Mouse (Mus musculus): Measurements from ENCODE around the gene Me1.
"Not testable (repeated sequence)": the region's sequence is repeated elsewhere in the genome, so short reads cannot be mapped to it uniquely, and the experiment has no call there.

The Me1 gene

GRCm38 (mm10) chr9:86599723-86600303 lies 95.9 kb downstream of the Me1 start:
- DNase-seq (ENCODE audit: low read depth, low spot score), result no peak

- DNase-seq (ENCODE audit: low read depth, low spot score), result not testable (repeated sequence)
Measured at GRCm38 (mm10) chr9:86596983-86597382, 98.8 kb downstream of the Me1 start.

- DNase-seq (ENCODE audit: low read depth, low spot score), result not testable (repeated sequence)
Measured at GRCm38 (mm10) chr9:86594357-86594767, 101.4 kb downstream of the Me1 start.

- peak; percentile 62 for DNase-seq (ENCODE audit: low read depth, low spot score)
Measured at GRCm38 (mm10) chr9:86592676-86593668, 102.8 kb downstream of the Me1 start.

- no peak for DNase-seq (ENCODE audit: low read depth, low spot score)
Measured at GRCm38 (mm10) chr9:86587019-86587795, 108.5 kb downstream of the Me1 start.

- DNase-seq (ENCODE audit: low read depth, low spot score), result peak; percentile 76
Measured at GRCm38 (mm10) chr9:86583740-86584139, 112.0 kb downstream of the Me1 start.

DNA sequence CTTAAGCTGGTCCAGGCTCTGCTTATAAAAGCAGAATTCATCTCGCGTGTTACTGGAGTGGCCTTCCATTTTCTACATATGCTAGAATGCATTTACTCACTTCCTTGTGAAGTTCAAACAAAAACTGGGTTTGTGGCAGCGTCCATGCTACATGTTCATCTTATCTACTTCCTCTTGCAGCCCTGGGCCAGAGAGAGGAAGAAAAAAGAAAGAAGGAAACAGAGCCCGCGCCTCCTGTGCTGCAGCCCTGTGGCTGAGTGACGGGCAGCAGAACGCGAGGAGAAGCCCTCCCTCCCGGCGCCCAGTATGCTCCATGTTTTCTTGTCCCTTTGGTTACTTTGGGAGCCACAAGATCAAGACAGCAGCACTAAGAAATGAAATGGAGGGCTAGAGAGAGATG lies 116.1 kb downstream of the Me1 start:
- no peak for DNase-seq (ENCODE audit: low read depth, low spot score)

- no peak for DNase-seq (ENCODE audit: low read depth, low spot score)
Measured at GRCm38 (mm10) chr9:86575178-86575577, 120.6 kb downstream of the Me1 start.

DNA sequence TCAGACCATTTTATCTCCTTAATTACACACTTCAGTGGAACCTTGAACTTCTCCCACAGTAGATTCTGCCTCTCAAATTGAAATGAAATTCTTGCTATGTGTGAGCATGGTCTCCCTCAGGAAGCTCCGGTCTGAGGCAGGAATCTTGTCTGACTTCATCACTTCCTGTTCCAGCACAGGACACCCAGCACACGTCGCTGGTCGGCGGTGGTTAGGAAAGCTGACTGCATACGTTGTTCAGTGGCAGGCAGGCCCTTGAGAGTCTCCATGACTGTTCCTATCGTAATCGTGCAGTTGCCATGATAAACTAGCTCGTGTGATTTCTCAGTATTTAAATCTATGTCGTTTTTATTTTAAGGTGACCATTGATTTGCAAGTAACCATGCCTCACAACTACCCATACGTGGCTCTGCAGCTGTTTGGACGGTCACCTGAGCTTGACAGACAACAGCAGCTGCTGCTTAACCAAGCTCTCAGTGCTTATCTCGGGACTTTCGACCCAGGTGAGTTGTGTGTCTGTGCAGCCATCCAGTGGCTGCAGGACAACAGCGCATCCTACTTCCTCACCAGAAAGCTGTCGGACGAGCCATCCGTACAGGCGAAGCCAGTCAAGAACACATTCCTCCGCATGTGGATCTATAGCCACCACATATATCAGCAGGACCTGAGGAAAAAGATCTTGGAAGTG lies 122.0 kb downstream of the Me1 start:
- DNase-seq (ENCODE audit: low read depth, low spot score), result no peak

GRCm38 (mm10) chr9:86572636-86573291 lies 123.0 kb downstream of the Me1 start:
- DNase-seq (ENCODE audit: low read depth, low spot score), result peak; percentile 78

DNA sequence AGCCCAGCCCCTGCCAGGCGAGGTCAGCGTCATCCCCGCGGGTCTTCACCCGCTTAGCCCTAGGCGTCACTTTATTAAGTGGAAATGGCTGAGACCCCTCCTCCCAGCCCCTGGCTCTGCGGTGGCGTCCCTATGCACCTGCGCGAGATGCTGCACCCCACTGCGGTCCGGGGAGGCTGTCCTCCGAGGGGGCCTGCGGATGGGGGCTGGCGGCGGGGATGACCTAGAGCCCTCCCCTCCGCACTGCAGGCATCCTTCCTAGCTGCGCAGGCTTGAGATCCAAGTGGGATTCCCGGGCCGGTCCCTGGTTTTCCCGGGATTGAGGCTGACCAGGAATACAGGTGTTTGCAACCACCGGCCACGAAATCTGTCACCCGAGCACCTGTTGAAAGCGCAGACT lies 123.6 kb downstream of the Me1 start:
- no peak for DNase-seq (ENCODE audit: low read depth, low spot score)

DNA sequence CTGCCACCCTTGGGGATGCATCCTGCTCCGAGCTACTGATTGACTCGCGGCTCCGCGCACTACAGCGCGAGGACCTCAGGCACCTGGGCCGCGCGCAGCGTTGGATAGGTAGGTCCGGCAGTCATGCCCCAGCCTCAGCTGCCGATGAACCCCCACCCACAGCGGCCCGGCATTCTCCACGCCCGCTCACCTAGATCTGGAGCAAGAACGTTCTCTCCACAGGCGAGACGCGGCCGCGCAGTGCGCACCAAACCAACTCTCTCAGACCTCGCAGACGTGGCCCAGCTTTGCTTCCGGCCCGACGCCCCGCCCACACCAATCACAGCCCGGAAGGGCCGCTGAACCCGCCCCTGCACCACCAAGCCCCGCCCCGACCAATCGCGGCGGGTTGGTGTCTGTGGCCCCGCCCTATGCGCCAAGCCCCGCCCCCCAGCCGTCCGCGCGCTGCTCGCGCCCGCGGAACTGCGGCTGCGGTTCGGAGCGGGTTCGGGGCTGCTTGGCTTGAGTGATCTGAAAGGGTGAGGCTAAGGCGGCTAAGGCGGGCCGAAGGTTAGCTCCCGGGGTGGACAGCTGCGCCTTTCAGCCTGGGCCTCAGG lies 124.1 kb downstream of the Me1 start, which contains the start of the genes Pgm3 and Rwdd2a:
Gene Pgm3, minus strand, starts transcription at position 303 of the 596 bp plus-strand sequence.
Gene Rwdd2a, plus strand, starts transcription at position 452 of the 596 bp plus-strand sequence.
- DNase-seq (ENCODE audit: low read depth, low spot score), result peak; percentile 87

DNA sequence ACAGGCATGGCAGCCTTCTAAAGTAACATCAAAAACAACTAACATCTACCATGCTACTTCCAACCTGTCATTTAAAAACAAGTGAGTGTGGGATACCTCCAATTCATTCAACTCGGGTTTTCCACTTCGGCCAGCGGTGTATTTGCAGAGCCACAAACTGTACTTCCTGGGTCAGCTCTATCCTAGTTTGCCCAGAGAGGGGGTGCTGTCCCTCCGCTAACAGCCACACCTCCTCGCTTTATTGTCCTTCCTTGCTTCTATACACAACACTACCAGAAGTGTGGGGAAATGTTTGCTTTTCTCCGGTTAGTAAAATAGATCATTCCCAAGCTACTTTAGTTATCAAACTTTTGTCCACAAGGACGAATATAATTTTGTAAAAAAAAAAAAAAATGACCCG lies 124.8 kb downstream of the Me1 start:
- peak; percentile 59 for DNase-seq (ENCODE audit: low read depth, low spot score)

- no peak for DNase-seq (ENCODE audit: low read depth, low spot score)
Measured at GRCm38 (mm10) chr9:86570261-86570890, 125.4 kb downstream of the Me1 start.

DNA sequence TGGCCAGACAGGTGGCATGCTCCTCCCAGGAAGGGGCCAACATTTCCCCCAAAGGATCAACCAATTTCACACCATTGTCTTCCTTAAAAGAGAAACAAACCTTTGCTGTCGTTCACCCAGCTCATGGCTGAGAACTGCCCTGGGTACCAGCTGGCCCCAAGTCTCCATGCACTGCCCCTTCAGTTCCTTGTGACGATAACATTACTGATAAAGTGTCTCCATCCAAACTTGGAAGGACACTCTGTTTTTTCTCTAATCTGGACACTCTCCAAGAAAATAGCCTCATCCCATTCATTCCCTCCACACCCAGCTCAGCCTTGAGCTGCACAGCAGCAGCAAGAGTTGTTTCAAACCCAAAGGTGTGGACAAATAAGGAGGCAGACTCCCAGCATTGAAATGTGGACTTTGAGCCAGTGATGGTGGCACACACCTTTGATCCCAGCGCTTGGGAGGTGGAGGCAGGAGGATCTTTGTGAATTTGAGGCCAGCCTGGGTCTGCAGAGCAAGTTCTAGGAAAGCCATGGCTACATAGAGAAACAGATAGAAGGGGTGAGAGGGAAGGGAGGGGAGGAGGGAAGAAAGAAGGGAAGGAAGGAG lies 126.3 kb downstream of the Me1 start:
- no peak for DNase-seq (ENCODE audit: low read depth, low spot score)

GRCm38 (mm10) chr9:86560543-86560942 lies 135.2 kb downstream of the Me1 start:
- DNase-seq (ENCODE audit: low read depth, low spot score), result no peak

GRCm38 (mm10) chr9:86554641-86555040 lies 141.1 kb downstream of the Me1 start:
- no peak for DNase-seq (ENCODE audit: low read depth, low spot score)

DNA sequence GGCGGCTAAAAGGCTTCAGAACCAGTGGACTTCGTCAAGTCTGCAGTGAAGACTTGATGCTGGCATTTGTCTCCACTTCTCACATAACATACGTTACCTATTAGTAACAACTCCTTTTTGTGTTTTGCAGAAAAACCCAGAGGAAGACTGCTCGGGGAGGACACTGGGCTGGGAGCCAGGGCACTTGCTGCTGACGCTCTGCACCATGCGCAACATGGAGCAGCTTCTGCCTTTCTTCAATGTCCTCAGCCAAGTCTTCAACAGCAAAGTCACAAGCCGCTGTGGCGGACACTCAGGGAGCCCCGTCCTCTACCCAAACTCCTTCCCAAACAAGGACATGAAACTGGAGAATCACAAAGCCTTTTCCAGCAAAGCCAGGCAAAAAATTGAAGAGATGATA lies 141.9 kb downstream of the Me1 start:
- no peak for DNase-seq (ENCODE audit: low read depth, low spot score)

- no peak for DNase-seq (ENCODE audit: low read depth, low spot score)
Measured at GRCm38 (mm10) chr9:86550717-86551116, 145.0 kb downstream of the Me1 start.

All from 3T3-L1 (cell line).